Mouse (Mus musculus): ENCODE measurements around the gene Npm3.

- TF ChIP-seq POLR2A (IDR thresholded peaks at IDR 0.05; ENCODE audit: insufficient read depth, low read depth, low read length): no peak
- TF ChIP-seq CTCF (IDR thresholded peaks at IDR 0.05; ENCODE audit: insufficient read depth, low read depth, low read length): no peak
Measured at GRCm38 (mm10) chr19:45782315-45783001, 33.1 kb upstream of the Npm3 start.

Measured in olfactory bulb, adult 2 months (tissue).